Mouse (Mus musculus) olfactory bulb, adult 2 months (tissue): Measurements from ENCODE around the gene Tbc1d17.

Experiments
- CTCF ChIP-seq: fragments of 200-500 bp; IDR thresholded peaks from 2 replicates; pipeline ENCODE4 v1.5.1; 2012; ENCODE audit warnings: low read depth, mild to moderate bottlenecking, low read length, moderate library complexity; ENCODE audit not compliant: insufficient read depth
- POLR2A ChIP-seq: fragments of 200-500 bp; IDR thresholded peaks from 2 replicates; pipeline ENCODE4 v1.6.1; 2012; ENCODE audit warnings: mild to moderate bottlenecking, low read depth, low read length, moderate library complexity; ENCODE audit not compliant: insufficient read depth

GRCm38 (mm10) chr7:44856265-44856916 is 7.5 kb upstream of the Tbc1d17 start:
- TF ChIP-seq CTCF (no peak), POLR2A (no peak)
